Mouse (Mus musculus) cerebellum, adult 2 months (tissue): ENCODE results near the gene Hsd11b1. TPM values are rescaled to one million over a fixed set of nuclear protein-coding genes. Genes with fewer than 3 reads are reported as not detected.

Experiments
- DNase-seq, 2 experiments: peaks; one replicate each; pipeline ENCODE4 v3.0.0; 2021
- H3K27ac ChIP-seq: fragments of 200-500 bp; 2 replicates; pipeline ENCODE4 v1.5.1; 2012; ENCODE audit warnings: low read length, control low read depth, inconsistent platforms; ENCODE audit not compliant: insufficient read depth
- H3K27me3 ChIP-seq: fragments of 200-500 bp; 2 replicates; pipeline ENCODE4 v1.6.1; 2012; ENCODE audit warnings: inconsistent platforms, mild to moderate bottlenecking, low read length, moderate library complexity; ENCODE audit not compliant: control insufficient read depth, insufficient read depth
- H3K4me1 ChIP-seq: fragments of 200-500 bp; 2 replicates; pipeline ENCODE4 v1.6.1; 2011; ENCODE audit warnings: low read length; ENCODE audit not compliant: control insufficient read depth, insufficient read depth
- H3K4me3 ChIP-seq: fragments of 200-500 bp; replicated peaks from 2 replicates; pipeline ENCODE3; 2011; ENCODE audit warnings: mild to moderate bottlenecking, low read depth, low read length, control low read depth; ENCODE audit not compliant: insufficient read depth
- CTCF ChIP-seq: fragments of 200-500 bp; IDR thresholded peaks from 2 replicates; pipeline ENCODE4 v1.5.1; 2011; ENCODE audit warnings: low read depth, mild to moderate bottlenecking, control low read depth, low read length, moderate library complexity, borderline replicate concordance; ENCODE audit not compliant: insufficient read depth
- POLR2A ChIP-seq: fragments of 200-500 bp; IDR thresholded peaks from 2 replicates; pipeline ENCODE4 v1.6.1; 2011; ENCODE audit warnings: low read length, control low read depth, borderline replicate concordance; ENCODE audit not compliant: insufficient read depth
- WGBS: fragments of 180-500 bp; shearing (Covaris S2); methylation state at CpG from one replicate; pipeline ENCODE4 v1.1.7; 2018; 5-methylcytosine and 5-hydroxymethylcytosine counted together
- polyA plus RNA-seq: library from polyadenylated mRNA; depleted of rRNA; stranded (reverse); fragments of >200 nt; gene quantifications from 2 replicates; pipeline ENCODE4 v1.2.3, GENCODE M21; 2012

Gene Hsd11b1
- polyA plus RNA-seq, 1 experiment = 94.8 TPM

- 79% methylated on average over 8 of the region's 8 CpGs for WGBS
- DNase-seq = no peak
- TF ChIP-seq CTCF (no peak), POLR2A (no peak)
- Histone ChIP-seq H3K27ac (no peak overlapping the region), H3K27me3 (no peaks in the 10 kb centered on the region), H3K4me3 (no peak overlapping the region), H3K4me1 (peaks cover 7% of the 10 kb centered on the region; the same call in 1 of the 2 replicates)
Observed at GRCm38 (mm10) chr1:193274407-193275071, 10.7 kb upstream of the Hsd11b1 start.

GRCm38 (mm10) chr1:193272916-193273601 is 9.2 kb upstream of the Hsd11b1 start, which contains the start of gene G0s2:
TSS of gene G0s2 (minus strand) at chr1:193273217.
- Histone ChIP-seq H3K27me3 (no peaks in the 10 kb centered on the region), H3K4me3 (peak within 1 kb of the TSS; percentile 50), H3K27ac (peak within 1 kb of the TSS; percentile 72), H3K4me1 (peaks cover 7% of the 10 kb centered on the region; the same call in 1 of the 2 replicates)
- DNase-seq = peak; percentile 51 to 61
- WGBS = 16% methylated on average over 23 of the region's 23 CpGs
- peak; percentile 62 for TF ChIP-seq CTCF
- TF ChIP-seq POLR2A = peak; percentile 27; the same call in 1 of the 2 replicates

GRCm38 (mm10) chr1:193272137-193272915 is 8.5 kb upstream of the Hsd11b1 start:
- peaks cover 7% of the 10 kb centered on the region; the same call in 1 of the 2 replicates for H3K4me1 ChIP-seq
- 46% methylated on average over 24 of the region's 24 CpGs for WGBS
- peak in 1 of 2 experiments; percentile 40 for DNase-seq
- no peaks in the 10 kb centered on the region for H3K27me3 ChIP-seq
- peak overlapping the region; percentile 50 for H3K4me3 ChIP-seq
- H3K27ac ChIP-seq = peak overlapping the region; percentile 72
- no peak for TF ChIP-seq CTCF
- TF ChIP-seq POLR2A = 0 out of 2 replicates have a peak, but pooled peaks have one; percentile 19

- 82% methylated on average over 6 of the region's 6 CpGs for WGBS
- no peak overlapping the region for H3K4me3 ChIP-seq
- H3K27me3 ChIP-seq = no peaks in the 10 kb centered on the region
- peaks cover 7% of the 10 kb centered on the region; the same call in 1 of the 2 replicates for H3K4me1 ChIP-seq
- no peak overlapping the region for H3K27ac ChIP-seq
- no peak for DNase-seq
- TF ChIP-seq CTCF (no peak), POLR2A (no peak)
Observed at GRCm38 (mm10) chr1:193270965-193271763, 7.3 kb upstream of the Hsd11b1 start.

- no peak for DNase-seq
- Histone ChIP-seq H3K4me3 (no peak overlapping the region), H3K27ac (no peak overlapping the region), H3K4me1 (no peaks in the 10 kb centered on the region; the same call in 1 of the 2 replicates), H3K27me3 (no peaks in the 10 kb centered on the region)
- TF ChIP-seq CTCF = no peak
- no peak for TF ChIP-seq POLR2A
Observed at GRCm38 (mm10) chr1:193265734-193266133, 1.9 kb upstream of the Hsd11b1 start.

GRCm38 (mm10) chr1:193263026-193263907 is 608 bp downstream of the Hsd11b1 start:
- Histone ChIP-seq H3K27me3 (no peaks in the 10 kb centered on the region), H3K4me3 (no peak overlapping the region), H3K4me1 (no peaks in the 10 kb centered on the region; the same call in 1 of the 2 replicates), H3K27ac (no peak overlapping the region)
- DNase-seq = no peak
- 63% methylated on average over 8 of the region's 8 CpGs for WGBS
- TF ChIP-seq CTCF = no peak
- TF ChIP-seq POLR2A = no peak
